Comparison of ENCODE assay signal across 8 mouse cellular contexts in the genomic region with DNA sequence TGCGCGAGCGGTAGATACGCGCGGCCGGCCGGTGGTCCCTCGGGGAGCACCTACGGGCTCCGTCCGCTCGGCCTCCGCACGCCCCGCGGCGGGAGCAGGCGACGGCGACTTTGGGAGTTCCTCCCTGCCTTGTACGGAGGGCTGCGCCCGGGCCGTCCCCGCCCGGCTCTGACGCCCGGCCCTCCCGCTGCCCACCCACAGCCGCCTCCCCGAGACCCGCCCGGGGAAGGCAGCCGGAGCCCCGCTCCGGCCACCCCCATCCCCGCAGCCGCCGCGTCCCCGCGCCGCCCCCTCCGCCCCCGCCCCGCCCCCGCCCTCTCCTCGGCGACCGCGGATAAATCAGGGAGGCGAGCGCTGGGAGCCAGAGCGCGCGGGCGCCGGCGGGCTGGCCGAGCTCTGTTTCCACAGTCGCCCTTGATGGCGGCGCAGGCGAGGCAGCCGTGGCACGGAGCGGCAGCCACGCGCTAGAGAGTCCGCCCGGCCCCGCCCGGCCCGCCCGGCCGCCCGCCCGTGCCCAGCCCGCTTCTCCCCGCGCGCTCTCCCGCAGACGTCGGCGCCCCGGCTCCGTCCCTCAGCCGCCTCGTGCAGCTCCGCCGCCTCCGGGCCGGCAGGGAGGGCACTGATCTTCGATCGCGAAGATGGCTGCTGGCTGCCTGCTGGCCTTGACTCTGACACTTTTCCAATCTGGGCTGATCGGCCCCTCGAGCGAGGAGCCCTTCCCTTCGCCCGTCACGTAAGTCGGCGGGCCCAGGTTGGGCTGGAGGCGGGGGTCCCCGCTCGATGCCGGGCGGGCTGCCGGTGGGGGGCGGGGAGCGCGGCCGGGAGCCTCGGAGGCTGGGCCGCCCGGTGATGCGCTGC. TPM values are rescaled to one million over a fixed set of nuclear protein-coding genes. Genes with fewer than 3 reads are reported as not detected.
DNase-seq lines count a peak whose midpoint lies in the region; ATAC-seq lines count a peak whose summit lies in the region.

Cacna2d1 (plus strand) TSS at position 316 of the 858 bp plus-strand sequence.

- H3K4me3 ChIP-seq in forebrain, embryonic 15.5 days, result peak within 1 kb of the TSS; percentile 66
- peak within 1 kb of the TSS; percentile 84 for H3K4me3 ChIP-seq in heart, embryonic 16.5 days (ENCODE audit: low read length)
- peak within 1 kb of the TSS; percentile 43 for H3K4me3 ChIP-seq in liver, embryonic 15.5 days (replicated peaks)
- H3K4me3 ChIP-seq in neural tube, embryonic 15.5 days (replicated peaks), result peak within 1 kb of the TSS; percentile 62

- under 1% methylated on average over 95 of the region's 120 CpGs for WGBS in forebrain, embryonic 15.5 days
- under 1% methylated on average over 87 of the region's 120 CpGs for WGBS in heart, embryonic 16.5 days
- WGBS in liver, embryonic 15.5 days (ENCODE audit: insufficient replicate concordance), result 1% methylated on average over 98 of the region's 120 CpGs
- under 1% methylated on average over 63 of the region's 120 CpGs for WGBS in neural tube, embryonic 15.5 days

- DNase-seq in ES-CJ7 (ENCODE audit: low read depth, low spot score), result peak; percentile 38
- DNase-seq in cerebellum, adult 11 months, result peak; percentile 63
- peak; percentile 40 to 55 for DNase-seq in kidney, postnatal 25 days
- peak; percentile 49 for DNase-seq in yolk sac, embryonic 10.5 days (ENCODE audit: low spot score)

- no peaks in the 10 kb centered on the region for H3K9me3 ChIP-seq in forebrain, embryonic 15.5 days
- no peaks in the 10 kb centered on the region for H3K9me3 ChIP-seq in heart, embryonic 16.5 days (replicated peaks; ENCODE audit: control insufficient read depth, low read length)
- H3K9me3 ChIP-seq in liver, embryonic 15.5 days (replicated peaks), result no peaks in the 10 kb centered on the region
- H3K9me3 ChIP-seq in neural tube, embryonic 15.5 days (replicated peaks), result no peaks in the 10 kb centered on the region

- ATAC-seq in forebrain, embryonic 15.5 days (replicated peaks), result peak; percentile 88
- peak; percentile 89 for ATAC-seq in heart, embryonic 16.5 days (replicated peaks; ENCODE audit: extremely low read depth, insufficient read depth, low FRiP score)
- no peak for ATAC-seq in liver, embryonic 15.5 days (ENCODE audit: insufficient read depth)
- ATAC-seq in neural tube, embryonic 15.5 days (ENCODE audit: low FRiP score), result peak; percentile 84

- peak within 1 kb of the TSS; percentile 80 for H3K4me2 ChIP-seq in forebrain, embryonic 15.5 days (replicated peaks)
- H3K4me2 ChIP-seq in heart, embryonic 16.5 days (ENCODE audit: low read depth, low read length), result peak within 1 kb of the TSS; percentile 80
- peak within 1 kb of the TSS; percentile 60 for H3K4me2 ChIP-seq in liver, embryonic 15.5 days
- H3K4me2 ChIP-seq in neural tube, embryonic 15.5 days, result peak within 1 kb of the TSS; percentile 75

- peaks cover 6% of the 10 kb centered on the region; the same call in 1 of the 2 replicates for H3K27me3 ChIP-seq in forebrain, embryonic 15.5 days
- no peaks in the 10 kb centered on the region for H3K27me3 ChIP-seq in heart, embryonic 16.5 days (ENCODE audit: control insufficient read depth, insufficient read depth, low read length)
- H3K27me3 ChIP-seq in liver, embryonic 15.5 days, result peaks cover 46% of the 10 kb centered on the region
- peaks cover 14% of the 10 kb centered on the region for H3K27me3 ChIP-seq in neural tube, embryonic 15.5 days (replicated peaks)

- H3K9ac ChIP-seq in forebrain, embryonic 15.5 days (replicated peaks), result peak within 1 kb of the TSS; percentile 87
- peak within 1 kb of the TSS; percentile 94 for H3K9ac ChIP-seq in heart, embryonic 16.5 days (ENCODE audit: low read length)
- no peak within 1 kb of the TSS for H3K9ac ChIP-seq in liver, embryonic 15.5 days
- peak within 1 kb of the TSS; percentile 80 for H3K9ac ChIP-seq in neural tube, embryonic 15.5 days (replicated peaks)

- peaks cover 9% of the 10 kb centered on the region for H3K4me1 ChIP-seq in forebrain, embryonic 15.5 days
- H3K4me1 ChIP-seq in heart, embryonic 16.5 days (ENCODE audit: control insufficient read depth, insufficient read depth, low read length), result peaks cover 5% of the 10 kb centered on the region; the same call in 1 of the 2 replicates
- no peaks in the 10 kb centered on the region for H3K4me1 ChIP-seq in liver, embryonic 15.5 days (replicated peaks)
- H3K4me1 ChIP-seq in neural tube, embryonic 15.5 days, result peaks cover 14% of the 10 kb centered on the region

- H3K27ac ChIP-seq in forebrain, embryonic 15.5 days (replicated peaks), result peak within 1 kb of the TSS; percentile 92
- H3K27ac ChIP-seq in heart, embryonic 16.5 days (ENCODE audit: low read length), result peak within 1 kb of the TSS; percentile 93
- H3K27ac ChIP-seq in liver, embryonic 15.5 days (replicated peaks), result no peak within 1 kb of the TSS
- H3K27ac ChIP-seq in neural tube, embryonic 15.5 days (replicated peaks), result peak within 1 kb of the TSS; percentile 96

- no peaks in the 10 kb centered on the region for H3K36me3 ChIP-seq in forebrain, embryonic 15.5 days
- H3K36me3 ChIP-seq in heart, embryonic 16.5 days (ENCODE audit: control insufficient read depth, insufficient read depth), result no peaks in the 10 kb centered on the region
- no peaks in the 10 kb centered on the region for H3K36me3 ChIP-seq in liver, embryonic 15.5 days (replicated peaks)
- no peaks in the 10 kb centered on the region for H3K36me3 ChIP-seq in neural tube, embryonic 15.5 days

RNA-seq across cellular contexts. Expression of gene Cacna2d1, which starts in this region (rescaled TPM):
- polyA plus RNA-seq in forebrain, embryonic 15.5 days (2015; fragmentation: Nextera tagmentation; extraction: Ambion mirVana), result 33.1 and 41.1 TPM in 2 replicates
- 14.9 and 15.2 TPM in 2 replicates for polyA plus RNA-seq in heart, embryonic 16.5 days (2015; fragmentation: Nextera tagmentation; extraction: Ambion mirVana)
- 0.44 and 0.53 TPM in 2 replicates for polyA plus RNA-seq in liver, embryonic 15.5 days (2015; fragmentation: Nextera tagmentation; extraction: Ambion mirVana)
- 30.1 and 32.8 TPM in 2 replicates for polyA plus RNA-seq in neural tube, embryonic 15.5 days (2015; fragmentation: Nextera tagmentation; extraction: Ambion mirVana)

Comparison
In these comparisons a context has a peak if more than half of its experiments do, and no peak if none do; other contexts are left out.
1. RNA of gene Cacna2d1 (polyA plus RNA-seq): 33.1 to 41.1 TPM in forebrain, embryonic 15.5 days, 30.1 to 32.8 TPM in neural tube, embryonic 15.5 days and 14.9 to 15.2 TPM in heart, embryonic 16.5 days; 0.44 to 0.53 TPM in liver, embryonic 15.5 days; every median in the first group is over 10 times any median in the second.
2. Peak in every context shown above with its lines, with median percentiles within 50 percentile points of each other: DNase-seq, H3K4me2 ChIP-seq and H3K4me3 ChIP-seq.